Mouse (Mus musculus) small intestine, adult 2 months (tissue): ENCODE data around the gene Try10.
"Not testable (repeated sequence)": the region's sequence is repeated elsewhere in the genome, so short reads cannot be mapped to it uniquely, and the experiment has no call there.

ENCODE experiments used
- CTCF ChIP-seq: fragments of 200-500 bp; IDR thresholded peaks from 2 replicates; pipeline ENCODE4 v1.5.1; 2012; ENCODE audit warnings: low read depth, mild to moderate bottlenecking, control low read depth, inconsistent platforms, low read length, moderate library complexity, mixed read lengths; ENCODE audit not compliant: insufficient replicate concordance, insufficient read length; ENCODE audit errors: extremely low read depth
- POLR2A ChIP-seq: fragments of 200-500 bp; IDR thresholded peaks from 2 replicates; pipeline ENCODE4 v1.6.1; 2012; ENCODE audit warnings: low read depth, mild to moderate bottlenecking, control low read depth, inconsistent platforms, low read length, moderate library complexity

- not testable (repeated sequence) for TF ChIP-seq CTCF, POLR2A
Observed at GRCm38 (mm10) chr6:41316741-41317140, 37.2 kb upstream of the Try10 start, which contains the start of gene Try5.
